Mouse (Mus musculus): ENCODE results near the gene Map3k15. TPM values are rescaled to one million over a fixed set of nuclear protein-coding genes. Genes with fewer than 3 reads are reported as not detected.

Gene Map3k15
- total and polyA plus RNA-seq, 2 experiments from 2014 or later: 0.04 to 0.15 TPM

DNA sequence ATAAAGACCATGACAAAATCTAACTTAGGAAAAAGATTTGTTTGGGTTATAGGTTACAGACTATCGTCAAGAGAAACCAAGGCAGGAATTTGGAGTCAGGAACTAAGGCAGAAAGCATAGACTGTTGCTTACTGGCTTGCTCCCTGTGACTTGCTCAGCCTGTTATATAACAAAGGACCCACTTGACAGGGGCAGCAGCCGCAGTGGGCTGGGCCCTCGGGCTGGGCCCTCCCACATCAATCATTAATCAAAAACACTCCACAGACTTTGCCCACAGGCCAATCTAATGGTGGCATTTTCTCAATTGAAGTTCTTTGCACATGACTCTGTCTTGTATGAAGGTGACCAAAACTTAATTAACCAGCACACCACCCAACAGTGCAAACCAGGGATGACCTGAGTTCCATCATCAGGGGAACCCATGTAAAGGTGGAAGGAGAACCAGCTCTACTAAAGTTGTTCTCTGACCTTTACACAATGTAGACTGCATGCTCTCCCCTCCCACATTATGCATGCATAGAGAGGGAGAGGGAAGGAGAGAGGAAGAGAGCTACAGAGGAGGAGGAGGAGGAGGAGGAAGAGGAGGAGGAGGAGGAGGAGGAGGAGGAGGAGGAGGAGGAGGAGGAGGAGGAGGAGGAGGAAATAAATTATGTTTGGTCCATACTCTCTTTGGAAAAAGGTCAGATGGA, 17.0 kb upstream of the Map3k15 start:
- Histone ChIP-seq H3K27ac (ENCODE audit: low read depth) (no peak overlapping the region), H3K4me3 (ENCODE audit: low read depth, low read length) (no peak overlapping the region), H3K27me3 (ENCODE audit: control insufficient read depth, insufficient read depth, low read length) (no peaks in the 10 kb centered on the region), H3K36me3 (replicated peaks; ENCODE audit: control insufficient read depth, insufficient read depth, low read length) (peaks cover 33% of the 10 kb centered on the region), H3K4me2 (ENCODE audit: low read depth, low read length) (no peak overlapping the region), H3K9me3 (replicated peaks; ENCODE audit: control insufficient read depth, low read length) (no peaks in the 10 kb centered on the region), H3K4me1 (ENCODE audit: control insufficient read depth, insufficient read depth) (no peaks in the 10 kb centered on the region), H3K9ac (replicated peaks; ENCODE audit: low read depth, low read length) (no peak overlapping the region)
- TF ChIP-seq EP300 (IDR thresholded peaks at IDR 0.05; ENCODE audit: low read depth) (no peak), CTCF (IDR thresholded peaks at IDR 0.05; ENCODE audit: low read depth) (no peak)
- 63% methylated on average over 3 of the region's 3 CpGs for WGBS
- ATAC-seq (ENCODE audit: insufficient read depth, low read depth) (no peak), DNase-seq (ENCODE audit: low spot score) (no peak)

DNA sequence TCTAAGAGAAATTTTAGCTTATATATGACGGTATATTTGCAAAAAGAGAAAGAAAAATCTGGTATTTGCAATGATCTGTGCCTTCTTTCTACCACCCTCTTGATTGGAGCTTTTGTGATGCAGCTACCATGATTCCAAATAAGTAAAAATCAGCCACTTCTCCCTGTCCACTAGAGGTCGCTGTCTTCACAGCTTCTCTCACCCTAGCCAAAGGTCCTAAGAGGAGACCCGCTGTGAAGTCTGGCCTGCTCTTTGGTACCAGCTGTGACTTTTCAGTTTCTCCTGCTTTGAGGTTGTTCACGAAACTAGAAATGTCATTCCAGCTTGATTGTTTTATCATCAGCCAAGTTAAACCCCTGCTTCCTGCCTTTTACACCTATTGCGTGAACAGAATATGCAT, 14.5 kb upstream of the Map3k15 start:
- H3K4me3 ChIP-seq (ENCODE audit: low read depth, low read length): no peak overlapping the region
- no peak overlapping the region for H3K27ac ChIP-seq (ENCODE audit: low read depth)
- ATAC-seq (ENCODE audit: insufficient read depth, low read depth) (no peak), DNase-seq (ENCODE audit: low spot score) (peak; percentile 39)
- TF ChIP-seq CTCF (IDR thresholded peaks at IDR 0.05; ENCODE audit: low read depth) (peak; percentile 60), EP300 (IDR thresholded peaks at IDR 0.05; ENCODE audit: low read depth) (no peak)
- no peaks in the 10 kb centered on the region for H3K27me3 ChIP-seq (ENCODE audit: control insufficient read depth, insufficient read depth, low read length)
- no peak overlapping the region for H3K9ac ChIP-seq (replicated peaks; ENCODE audit: low read depth, low read length)
- H3K9me3 ChIP-seq (replicated peaks; ENCODE audit: control insufficient read depth, low read length): no peaks in the 10 kb centered on the region
- H3K36me3 ChIP-seq (replicated peaks; ENCODE audit: control insufficient read depth, insufficient read depth, low read length): peaks cover 13% of the 10 kb centered on the region
- no peaks in the 10 kb centered on the region for H3K4me1 ChIP-seq (ENCODE audit: control insufficient read depth, insufficient read depth)
- H3K4me2 ChIP-seq (ENCODE audit: low read depth, low read length): no peak overlapping the region
- WGBS: 31% methylated on average over 5 of the region's 5 CpGs

GRCm38 (mm10) chrX:159976243-159976642, 12.0 kb upstream of the Map3k15 start:
- H3K9ac ChIP-seq (replicated peaks; ENCODE audit: low read depth, low read length): no peak overlapping the region
- H3K27me3 ChIP-seq (ENCODE audit: control insufficient read depth, insufficient read depth, low read length): no peaks in the 10 kb centered on the region
- DNase-seq (ENCODE audit: low spot score) (no peak), ATAC-seq (ENCODE audit: insufficient read depth, low read depth) (no peak)
- no peak overlapping the region for H3K4me3 ChIP-seq (ENCODE audit: low read depth, low read length)
- 0 out of 2 replicates have a peak, but pooled peaks cover 7% of the 10 kb centered on the region for H3K36me3 ChIP-seq (replicated peaks; ENCODE audit: control insufficient read depth, insufficient read depth, low read length)
- TF ChIP-seq EP300 (IDR thresholded peaks at IDR 0.05; ENCODE audit: low read depth) (no peak), CTCF (IDR thresholded peaks at IDR 0.05; ENCODE audit: low read depth) (no peak)
- H3K27ac ChIP-seq (ENCODE audit: low read depth): no peak overlapping the region
- WGBS: 42% methylated on average over 3 of the region's 3 CpGs
- no peaks in the 10 kb centered on the region for H3K4me1 ChIP-seq (ENCODE audit: control insufficient read depth, insufficient read depth)
- no peaks in the 10 kb centered on the region for H3K9me3 ChIP-seq (replicated peaks; ENCODE audit: control insufficient read depth, low read length)
- no peak overlapping the region for H3K4me2 ChIP-seq (ENCODE audit: low read depth, low read length)

GRCm38 (mm10) chrX:159995808-159996207, 7.6 kb downstream of the Map3k15 start:
- H3K36me3 ChIP-seq (replicated peaks; ENCODE audit: control insufficient read depth, insufficient read depth, low read length): no peaks in the 10 kb centered on the region
- no peak overlapping the region for H3K4me2 ChIP-seq (ENCODE audit: low read depth, low read length)
- DNase-seq (ENCODE audit: low spot score) (no peak), ATAC-seq (ENCODE audit: insufficient read depth, low read depth) (no peak)
- no peaks in the 10 kb centered on the region for H3K9me3 ChIP-seq (replicated peaks; ENCODE audit: control insufficient read depth, low read length)
- H3K4me1 ChIP-seq (ENCODE audit: control insufficient read depth, insufficient read depth): no peaks in the 10 kb centered on the region
- H3K9ac ChIP-seq (replicated peaks; ENCODE audit: low read depth, low read length): no peak overlapping the region
- H3K27me3 ChIP-seq (ENCODE audit: control insufficient read depth, insufficient read depth, low read length): no peaks in the 10 kb centered on the region
- no peak overlapping the region for H3K27ac ChIP-seq (ENCODE audit: low read depth)
- H3K4me3 ChIP-seq (ENCODE audit: low read depth, low read length): no peak overlapping the region
- 71% methylated on average over 6 of the region's 6 CpGs for WGBS
- TF ChIP-seq EP300 (IDR thresholded peaks at IDR 0.05; ENCODE audit: low read depth) (no peak), CTCF (IDR thresholded peaks at IDR 0.05; ENCODE audit: low read depth) (no peak)

- no peaks in the 10 kb centered on the region for H3K36me3 ChIP-seq (replicated peaks; ENCODE audit: control insufficient read depth, insufficient read depth, low read length)
- ATAC-seq (ENCODE audit: insufficient read depth, low read depth) (no peak), DNase-seq (ENCODE audit: low spot score) (no peak)
- H3K4me3 ChIP-seq (ENCODE audit: low read depth, low read length): no peak overlapping the region
- WGBS: 74% methylated on average over 1 of the region's 1 CpGs
- H3K4me1 ChIP-seq (ENCODE audit: control insufficient read depth, insufficient read depth): no peaks in the 10 kb centered on the region
- H3K4me2 ChIP-seq (ENCODE audit: low read depth, low read length): no peak overlapping the region
- H3K9ac ChIP-seq (replicated peaks; ENCODE audit: low read depth, low read length): no peak overlapping the region
- no peak for TF ChIP-seq EP300 (IDR thresholded peaks at IDR 0.05; ENCODE audit: low read depth)
- no peak for TF ChIP-seq CTCF (IDR thresholded peaks at IDR 0.05; ENCODE audit: low read depth)
- no peak overlapping the region for H3K27ac ChIP-seq (ENCODE audit: low read depth)
- H3K27me3 ChIP-seq (ENCODE audit: control insufficient read depth, insufficient read depth, low read length): no peaks in the 10 kb centered on the region
- H3K9me3 ChIP-seq (replicated peaks; ENCODE audit: control insufficient read depth, low read length): no peaks in the 10 kb centered on the region
Observed at GRCm38 (mm10) chrX:160053306-160053705, 65.1 kb downstream of the Map3k15 start.

DNA sequence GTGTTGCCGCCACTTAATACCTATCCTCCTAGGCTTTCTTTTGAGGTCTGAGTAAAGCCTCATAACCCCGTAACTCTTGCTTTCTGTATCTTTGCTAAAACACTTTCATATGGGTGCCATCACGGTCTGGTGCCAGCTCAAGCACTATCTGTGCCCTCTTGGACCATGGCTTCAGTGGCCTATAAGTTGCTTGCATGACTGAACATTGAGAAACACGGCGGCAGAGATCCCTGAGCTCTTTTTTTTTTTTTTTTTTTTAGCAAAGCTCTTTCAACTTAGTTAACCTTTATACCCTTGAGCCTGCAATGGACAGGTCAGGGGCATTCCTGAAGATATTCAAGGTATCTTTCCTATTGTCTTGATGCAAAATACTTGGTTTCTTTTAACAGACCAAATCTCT, 66.4 kb downstream of the Map3k15 start:
- no peak overlapping the region for H3K9ac ChIP-seq (replicated peaks; ENCODE audit: low read depth, low read length)
- no peak overlapping the region for H3K27ac ChIP-seq (ENCODE audit: low read depth)
- no peaks in the 10 kb centered on the region for H3K36me3 ChIP-seq (replicated peaks; ENCODE audit: control insufficient read depth, insufficient read depth, low read length)
- no peak overlapping the region for H3K4me3 ChIP-seq (ENCODE audit: low read depth, low read length)
- no peaks in the 10 kb centered on the region for H3K9me3 ChIP-seq (replicated peaks; ENCODE audit: control insufficient read depth, low read length)
- H3K4me1 ChIP-seq (ENCODE audit: control insufficient read depth, insufficient read depth): no peaks in the 10 kb centered on the region
- H3K27me3 ChIP-seq (ENCODE audit: control insufficient read depth, insufficient read depth, low read length): no peaks in the 10 kb centered on the region
- ATAC-seq (ENCODE audit: insufficient read depth, low read depth): no peak
- H3K4me2 ChIP-seq (ENCODE audit: low read depth, low read length): no peak overlapping the region
- no peak for DNase-seq (ENCODE audit: low spot score)
- TF ChIP-seq CTCF (IDR thresholded peaks at IDR 0.05; ENCODE audit: low read depth) (no peak), EP300 (IDR thresholded peaks at IDR 0.05; ENCODE audit: low read depth) (no peak)
- 65% methylated on average over 5 of the region's 5 CpGs for WGBS
